Mouse (Mus musculus): ENCODE data around the gene Eri3. TPM values are rescaled to one million over a fixed set of nuclear protein-coding genes. Genes with fewer than 3 reads are reported as not detected.
A peak's percentile ranks its signal among the peaks of the same experiment; 100 is the strongest.

Gene Eri3
- 98.9 and 102 TPM in 2 replicates for polyA plus RNA-seq (2014; fragmentation: Nextera tagmentation; extraction: Ambion mirVana)

- peak; percentile 100 for ATAC-seq (replicated peaks; ENCODE audit: insufficient number of reproducible peaks, low FRiP score, low TSS enrichment)
- WGBS (ENCODE audit: insufficient replicate concordance): under 1% methylated on average over 52 of the region's 53 CpGs
- no peaks in the 10 kb centered on the region for H3K27me3 ChIP-seq (ENCODE audit: control insufficient read depth, insufficient read depth, low read length)
Observed at GRCm38 (mm10) chr4:117550140-117550851, at the start of gene Eri3. TSS of gene Eri3 (plus strand) at chr4:117550365.

GRCm38 (mm10) chr4:117518246-117518645 is 31.9 kb upstream of the Eri3 start:
- H3K4me3 ChIP-seq (ENCODE audit: low read depth, low read length): no peak overlapping the region
- H3K4me2 ChIP-seq: no peak overlapping the region
- no peaks in the 10 kb centered on the region for H3K27me3 ChIP-seq (ENCODE audit: control insufficient read depth, insufficient read depth, low read length)
- H3K9ac ChIP-seq (ENCODE audit: low read depth, low read length): no peak overlapping the region
- no peaks in the 10 kb centered on the region for H3K9me3 ChIP-seq (replicated peaks; ENCODE audit: control insufficient read depth, low read length)
- H3K27ac ChIP-seq (ENCODE audit: low read depth, low read length): no peak overlapping the region
- 81% methylated on average over 4 of the region's 4 CpGs for WGBS (ENCODE audit: insufficient replicate concordance)
- no peaks in the 10 kb centered on the region for H3K36me3 ChIP-seq (ENCODE audit: control insufficient read depth, insufficient read depth, low read length)
- H3K4me1 ChIP-seq (ENCODE audit: control insufficient read depth, insufficient read depth, low read length): no peaks in the 10 kb centered on the region
- ATAC-seq (replicated peaks; ENCODE audit: insufficient number of reproducible peaks, low FRiP score, low TSS enrichment): no peak

More at GRCm38 (mm10) chr4:117550140-117550851, at the start of gene Eri3:
- peak within 1 kb of the TSS; percentile 77 for H3K4me3 ChIP-seq (ENCODE audit: low read depth, low read length)
- no peaks in the 10 kb centered on the region for H3K36me3 ChIP-seq (ENCODE audit: control insufficient read depth, insufficient read depth, low read length)
- H3K27ac ChIP-seq (ENCODE audit: low read depth, low read length): peak within 1 kb of the TSS; percentile 36
- peak within 1 kb of the TSS; percentile 85 for H3K9ac ChIP-seq (ENCODE audit: low read depth, low read length)
- no peaks in the 10 kb centered on the region for H3K9me3 ChIP-seq (replicated peaks; ENCODE audit: control insufficient read depth, low read length)
- peaks cover 11% of the 10 kb centered on the region for H3K4me1 ChIP-seq (ENCODE audit: control insufficient read depth, insufficient read depth, low read length)
- H3K4me2 ChIP-seq: peak within 1 kb of the TSS; percentile 90

GRCm38 (mm10) chr4:117521350-117521749 is 28.8 kb upstream of the Eri3 start:
- no peak overlapping the region for H3K4me3 ChIP-seq (ENCODE audit: low read depth, low read length)
- H3K4me1 ChIP-seq (ENCODE audit: control insufficient read depth, insufficient read depth, low read length): no peaks in the 10 kb centered on the region
- WGBS (ENCODE audit: insufficient replicate concordance): 65% methylated on average over 2 of the region's 2 CpGs
- H3K36me3 ChIP-seq (ENCODE audit: control insufficient read depth, insufficient read depth, low read length): no peaks in the 10 kb centered on the region
- H3K9me3 ChIP-seq (replicated peaks; ENCODE audit: control insufficient read depth, low read length): no peaks in the 10 kb centered on the region
- H3K9ac ChIP-seq (ENCODE audit: low read depth, low read length): no peak overlapping the region
- no peak for ATAC-seq (replicated peaks; ENCODE audit: insufficient number of reproducible peaks, low FRiP score, low TSS enrichment)
- no peak overlapping the region for H3K4me2 ChIP-seq
- peaks cover 4% of the 10 kb centered on the region; the same call in 1 of the 2 replicates for H3K27me3 ChIP-seq (ENCODE audit: control insufficient read depth, insufficient read depth, low read length)
- H3K27ac ChIP-seq (ENCODE audit: low read depth, low read length): no peak overlapping the region

GRCm38 (mm10) chr4:117525990-117526389 is 24.2 kb upstream of the Eri3 start:
- H3K27me3 ChIP-seq (ENCODE audit: control insufficient read depth, insufficient read depth, low read length): peaks cover 10% of the 10 kb centered on the region
- no peak overlapping the region for H3K4me3 ChIP-seq (ENCODE audit: low read depth, low read length)
- H3K4me1 ChIP-seq (ENCODE audit: control insufficient read depth, insufficient read depth, low read length): no peaks in the 10 kb centered on the region
- no peaks in the 10 kb centered on the region for H3K36me3 ChIP-seq (ENCODE audit: control insufficient read depth, insufficient read depth, low read length)
- no peak for ATAC-seq (replicated peaks; ENCODE audit: insufficient number of reproducible peaks, low FRiP score, low TSS enrichment)
- no peaks in the 10 kb centered on the region for H3K9me3 ChIP-seq (replicated peaks; ENCODE audit: control insufficient read depth, low read length)
- WGBS (ENCODE audit: insufficient replicate concordance): 79% methylated on average over 5 of the region's 5 CpGs
- no peak overlapping the region for H3K4me2 ChIP-seq
- no peak overlapping the region for H3K27ac ChIP-seq (ENCODE audit: low read depth, low read length)
- no peak overlapping the region for H3K9ac ChIP-seq (ENCODE audit: low read depth, low read length)

- ATAC-seq (replicated peaks; ENCODE audit: insufficient number of reproducible peaks, low FRiP score, low TSS enrichment): no peak
- WGBS (ENCODE audit: insufficient replicate concordance): 54% methylated on average over 9 of the region's 9 CpGs
Observed at GRCm38 (mm10) chr4:117527116-117527899, 22.9 kb upstream of the Eri3 start.

GRCm38 (mm10) chr4:117527952-117528351 is 22.2 kb upstream of the Eri3 start:
- no peaks in the 10 kb centered on the region for H3K9me3 ChIP-seq (replicated peaks; ENCODE audit: control insufficient read depth, low read length)
- peaks cover 10% of the 10 kb centered on the region for H3K27me3 ChIP-seq (ENCODE audit: control insufficient read depth, insufficient read depth, low read length)
- H3K9ac ChIP-seq (ENCODE audit: low read depth, low read length): no peak overlapping the region
- ATAC-seq (replicated peaks; ENCODE audit: insufficient number of reproducible peaks, low FRiP score, low TSS enrichment): no peak
- no peak overlapping the region for H3K4me2 ChIP-seq
- no peaks in the 10 kb centered on the region for H3K36me3 ChIP-seq (ENCODE audit: control insufficient read depth, insufficient read depth, low read length)
- no peak overlapping the region for H3K4me3 ChIP-seq (ENCODE audit: low read depth, low read length)
- no peak overlapping the region for H3K27ac ChIP-seq (ENCODE audit: low read depth, low read length)
- H3K4me1 ChIP-seq (ENCODE audit: control insufficient read depth, insufficient read depth, low read length): no peaks in the 10 kb centered on the region
- WGBS (ENCODE audit: insufficient replicate concordance): 15% methylated on average over 1 of the region's 1 CpGs

More at GRCm38 (mm10) chr4:117527116-117527899, 22.9 kb upstream of the Eri3 start:
- H3K36me3 ChIP-seq (ENCODE audit: control insufficient read depth, insufficient read depth, low read length): no peaks in the 10 kb centered on the region
- no peak overlapping the region for H3K27ac ChIP-seq (ENCODE audit: low read depth, low read length)
- no peaks in the 10 kb centered on the region for H3K9me3 ChIP-seq (replicated peaks; ENCODE audit: control insufficient read depth, low read length)
- H3K4me3 ChIP-seq (ENCODE audit: low read depth, low read length): no peak overlapping the region
- no peak overlapping the region for H3K9ac ChIP-seq (ENCODE audit: low read depth, low read length)
- H3K4me2 ChIP-seq: no peak overlapping the region
- H3K4me1 ChIP-seq (ENCODE audit: control insufficient read depth, insufficient read depth, low read length): no peaks in the 10 kb centered on the region
- H3K27me3 ChIP-seq (ENCODE audit: control insufficient read depth, insufficient read depth, low read length): peaks cover 10% of the 10 kb centered on the region

GRCm38 (mm10) chr4:117529843-117530242 is 20.3 kb upstream of the Eri3 start:
- Histone ChIP-seq H3K36me3 (ENCODE audit: control insufficient read depth, insufficient read depth, low read length) (no peaks in the 10 kb centered on the region), H3K4me1 (ENCODE audit: control insufficient read depth, insufficient read depth, low read length) (no peaks in the 10 kb centered on the region), H3K27me3 (ENCODE audit: control insufficient read depth, insufficient read depth, low read length) (peaks cover 10% of the 10 kb centered on the region), H3K4me2 (no peak overlapping the region), H3K27ac (ENCODE audit: low read depth, low read length) (no peak overlapping the region), H3K9ac (ENCODE audit: low read depth, low read length) (no peak overlapping the region), H3K4me3 (ENCODE audit: low read depth, low read length) (no peak overlapping the region), H3K9me3 (replicated peaks; ENCODE audit: control insufficient read depth, low read length) (no peaks in the 10 kb centered on the region)
- WGBS (ENCODE audit: insufficient replicate concordance): 70% methylated on average over 4 of the region's 4 CpGs
- no peak for ATAC-seq (replicated peaks; ENCODE audit: insufficient number of reproducible peaks, low FRiP score, low TSS enrichment)

- no peak for ATAC-seq (replicated peaks; ENCODE audit: insufficient number of reproducible peaks, low FRiP score, low TSS enrichment)
- Histone ChIP-seq H3K9ac (ENCODE audit: low read depth, low read length) (no peak overlapping the region), H3K4me2 (no peak overlapping the region), H3K27ac (ENCODE audit: low read depth, low read length) (no peak overlapping the region), H3K9me3 (replicated peaks; ENCODE audit: control insufficient read depth, low read length) (no peaks in the 10 kb centered on the region), H3K4me3 (ENCODE audit: low read depth, low read length) (no peak overlapping the region), H3K36me3 (ENCODE audit: control insufficient read depth, insufficient read depth, low read length) (no peaks in the 10 kb centered on the region), H3K4me1 (ENCODE audit: control insufficient read depth, insufficient read depth, low read length) (no peaks in the 10 kb centered on the region), H3K27me3 (ENCODE audit: control insufficient read depth, insufficient read depth, low read length) (no peaks in the 10 kb centered on the region)
- WGBS (ENCODE audit: insufficient replicate concordance): 62% methylated on average over 9 of the region's 9 CpGs
Observed at GRCm38 (mm10) chr4:117535496-117536200, 14.5 kb upstream of the Eri3 start.

Measured in heart, embryonic 11.5 days (tissue).